14 mouse cellular contexts compared by ENCODE assay signal in the genomic region with DNA sequence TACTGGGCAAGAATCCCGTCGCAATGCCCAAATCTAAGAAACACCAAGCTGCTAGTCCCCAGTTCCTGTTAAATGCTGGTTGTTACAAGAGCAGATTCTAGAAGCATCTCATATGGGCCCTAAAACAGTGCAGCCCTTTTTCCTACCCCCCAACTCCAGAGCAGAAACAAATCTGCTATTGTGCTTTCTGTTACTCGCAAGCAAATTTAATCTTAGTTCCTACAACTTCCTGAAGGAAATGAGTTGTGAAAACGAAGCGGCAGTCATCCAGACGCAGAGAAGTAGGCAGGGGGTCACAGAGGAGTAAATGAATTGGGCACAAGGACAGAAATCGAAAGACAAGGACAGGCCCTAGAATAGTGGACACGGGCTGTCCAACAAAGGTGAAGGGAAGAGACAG.
DNase-seq lines count a peak whose midpoint lies in the region; ATAC-seq and TF ChIP-seq lines count a peak whose summit lies in the region.
"Had no signal": no experiment of that assay in that cellular context is flagged by ENCODE, and none has a peak within 500 bp of the region (broad histone marks: within the 10 kb centered on the region; RNA-seq: fewer than 3 reads in every experiment).

No protein-coding gene starts in this region.

- H3K9me3 ChIP-seq in heart, embryonic 16.5 days (replicated peaks; ENCODE audit: control insufficient read depth, low read length) = peaks cover 3% of the 10 kb centered on the region; the same call in 1 of the 2 replicates
- H3K9me3 ChIP-seq in midbrain, embryonic 11.5 days (ENCODE audit: control insufficient read depth, low read length) = no peaks in the 10 kb centered on the region
- H3K9me3 ChIP-seq in midbrain, postnatal 0 days (ENCODE audit: low read length) = no peaks in the 10 kb centered on the region
- no peaks in the 10 kb centered on the region for H3K9me3 ChIP-seq in limb, embryonic 13.5 days
- H3K9me3 ChIP-seq in forebrain, embryonic 11.5 days (ENCODE audit: control insufficient read depth, low read length) = no peaks in the 10 kb centered on the region; the same call in 1 of the 2 replicates
- H3K9me3 ChIP-seq: midbrain, embryonic 12.5 days had no signal

- no peak overlapping the region for H3K4me3 ChIP-seq in heart, embryonic 16.5 days (ENCODE audit: low read length)
- H3K4me3 ChIP-seq in midbrain, embryonic 11.5 days (ENCODE audit: low read depth, low read length) = no peak overlapping the region
- H3K4me3 ChIP-seq in midbrain, postnatal 0 days (ENCODE audit: low read depth, low read length) = no peak overlapping the region
- no peak overlapping the region for H3K4me3 ChIP-seq in limb, embryonic 13.5 days
- no peak overlapping the region for H3K4me3 ChIP-seq in forebrain, embryonic 11.5 days (ENCODE audit: low read depth, low read length)
- H3K4me3 ChIP-seq: midbrain, embryonic 12.5 days had no signal

- H3K27me3 ChIP-seq in heart, embryonic 16.5 days (ENCODE audit: control insufficient read depth, insufficient read depth, low read length) = no peaks in the 10 kb centered on the region
- H3K27me3 ChIP-seq in midbrain, embryonic 11.5 days (ENCODE audit: control insufficient read depth, insufficient read depth, low read length) = 0 out of 2 replicates have a peak, but pooled peaks cover 2% of the 10 kb centered on the region
- H3K27me3 ChIP-seq in midbrain, postnatal 0 days (ENCODE audit: insufficient read depth, low read length) = no peaks in the 10 kb centered on the region
- H3K27me3 ChIP-seq in limb, embryonic 13.5 days = peaks cover 9% of the 10 kb centered on the region; the same call in 1 of the 2 replicates
- H3K27me3 ChIP-seq in forebrain, embryonic 11.5 days (ENCODE audit: control insufficient read depth, insufficient read depth, low read length) = no peaks in the 10 kb centered on the region; the same call in 1 of the 2 replicates

- H3K9ac ChIP-seq in heart, embryonic 16.5 days (ENCODE audit: low read length) = no peak overlapping the region
- H3K9ac ChIP-seq in midbrain, embryonic 11.5 days (ENCODE audit: low read length) = no peak overlapping the region
- no peak overlapping the region for H3K9ac ChIP-seq in midbrain, postnatal 0 days (replicated peaks; ENCODE audit: low read length, poor library complexity, severe bottlenecking)
- no peak overlapping the region for H3K9ac ChIP-seq in limb, embryonic 13.5 days
- no peak overlapping the region for H3K9ac ChIP-seq in forebrain, embryonic 11.5 days (ENCODE audit: low read length)
- H3K9ac ChIP-seq: midbrain, embryonic 12.5 days had no signal

- ATAC-seq in heart, embryonic 16.5 days (replicated peaks; ENCODE audit: extremely low read depth, insufficient read depth, low FRiP score) = no peak
- no peak for ATAC-seq in midbrain, embryonic 11.5 days (ENCODE audit: low FRiP score)
- no peak for ATAC-seq in midbrain, postnatal 0 days (ENCODE audit: low FRiP score)
- peak; percentile 12; the same call in 1 of the 2 replicates for ATAC-seq in limb, embryonic 13.5 days (ENCODE audit: low FRiP score, low read depth)
- ATAC-seq in inflammation-experienced regulatory T-cells, adult 6 months = no peak
- ATAC-seq in forebrain, embryonic 11.5 days (replicated peaks; ENCODE audit: low FRiP score) = no peak
- ATAC-seq: CD4-positive, CD25-positive, alpha-beta regulatory T cell, adult 4 months; forebrain, embryonic 14.5 days had no signal

- H3K4me2 ChIP-seq in heart, embryonic 16.5 days (ENCODE audit: low read depth, low read length) = peak overlapping the region; percentile 28; the same call in 1 of the 2 replicates
- H3K4me2 ChIP-seq in midbrain, embryonic 11.5 days = no peak overlapping the region
- no peak overlapping the region for H3K4me2 ChIP-seq in midbrain, postnatal 0 days (ENCODE audit: low read depth, low read length, poor library complexity, severe bottlenecking)
- peak overlapping the region; percentile 15; the same call in 1 of the 2 replicates for H3K4me2 ChIP-seq in limb, embryonic 13.5 days (replicated peaks)
- H3K4me2 ChIP-seq in forebrain, embryonic 11.5 days (ENCODE audit: low read depth, low read length, severe bottlenecking) = no peak overlapping the region
- H3K4me2 ChIP-seq: midbrain, embryonic 12.5 days had no signal

- no peak for DNase-seq in heart, postnatal 4 days
- DNase-seq in midbrain, embryonic 11.5 days (ENCODE audit: low spot score, missing footprints) = peak; percentile 21
- no peak for DNase-seq in midbrain, postnatal 0 days (ENCODE audit: low spot score)
- DNase-seq in forebrain, embryonic 11.5 days (ENCODE audit: low spot score) = no peak
- DNase-seq: cerebellum, adult 11 months; heart, postnatal 36 days; kidney, postnatal 14 days; liver had no signal

- no peak for TF ChIP-seq CTCF in midbrain, postnatal 0 days (IDR thresholded peaks at IDR 0.05)

- H3K27ac ChIP-seq in heart, embryonic 16.5 days (ENCODE audit: low read length) = no peak overlapping the region
- no peak overlapping the region for H3K27ac ChIP-seq in midbrain, embryonic 11.5 days (ENCODE audit: low read depth, low read length)
- H3K27ac ChIP-seq in midbrain, postnatal 0 days (ENCODE audit: low read depth, low read length) = no peak overlapping the region
- H3K27ac ChIP-seq in limb, embryonic 13.5 days = peak overlapping the region; percentile 48; the same call in 1 of the 2 replicates
- no peak overlapping the region for H3K27ac ChIP-seq in forebrain, embryonic 11.5 days (ENCODE audit: low read depth, low read length)
- H3K27ac ChIP-seq: midbrain, embryonic 12.5 days had no signal

- 58% methylated on average over 8 of the region's 8 CpGs for WGBS in heart, embryonic 16.5 days
- WGBS in midbrain, embryonic 11.5 days = 76% methylated on average over 8 of the region's 8 CpGs
- 73% methylated on average over 8 of the region's 8 CpGs for WGBS in midbrain, postnatal 0 days
- WGBS in limb, embryonic 13.5 days = 34% methylated on average over 8 of the region's 8 CpGs
- 69% methylated on average over 8 of the region's 8 CpGs for WGBS in forebrain, embryonic 11.5 days

- no peaks in the 10 kb centered on the region for H3K36me3 ChIP-seq in heart, embryonic 16.5 days (ENCODE audit: control insufficient read depth, insufficient read depth)
- H3K36me3 ChIP-seq in midbrain, embryonic 11.5 days (ENCODE audit: control insufficient read depth, insufficient read depth, low read length) = no peaks in the 10 kb centered on the region
- no peaks in the 10 kb centered on the region for H3K36me3 ChIP-seq in midbrain, postnatal 0 days (ENCODE audit: insufficient read depth, low read length)
- no peaks in the 10 kb centered on the region for H3K36me3 ChIP-seq in limb, embryonic 13.5 days
- H3K36me3 ChIP-seq in forebrain, embryonic 11.5 days (ENCODE audit: control insufficient read depth, insufficient read depth, low read length) = no peaks in the 10 kb centered on the region
- H3K36me3 ChIP-seq: midbrain, embryonic 12.5 days had no signal

- H3K4me1 ChIP-seq in heart, embryonic 16.5 days (ENCODE audit: control insufficient read depth, insufficient read depth, low read length) = peaks cover 21% of the 10 kb centered on the region
- no peaks in the 10 kb centered on the region for H3K4me1 ChIP-seq in midbrain, embryonic 11.5 days (ENCODE audit: control insufficient read depth, insufficient read depth, low read length)
- no peaks in the 10 kb centered on the region for H3K4me1 ChIP-seq in midbrain, postnatal 0 days (ENCODE audit: insufficient read depth, low read length)
- H3K4me1 ChIP-seq in limb, embryonic 13.5 days = peaks cover 29% of the 10 kb centered on the region
- no peaks in the 10 kb centered on the region for H3K4me1 ChIP-seq in forebrain, embryonic 11.5 days (replicated peaks; ENCODE audit: control insufficient read depth, insufficient read depth, low read length)
- H3K4me1 ChIP-seq: midbrain, embryonic 12.5 days had no signal

Comparison
In these comparisons a context has a peak if more than half of its experiments do, and no peak if none do; other contexts are left out.
1. H3K4me2 ChIP-seq: peak in heart, embryonic 16.5 days (single experiment) and limb, embryonic 13.5 days (single experiment); none in midbrain, embryonic 11.5 days (single experiment), midbrain, postnatal 0 days (single experiment) and forebrain, embryonic 11.5 days (single experiment).